In the genomic region with DNA sequence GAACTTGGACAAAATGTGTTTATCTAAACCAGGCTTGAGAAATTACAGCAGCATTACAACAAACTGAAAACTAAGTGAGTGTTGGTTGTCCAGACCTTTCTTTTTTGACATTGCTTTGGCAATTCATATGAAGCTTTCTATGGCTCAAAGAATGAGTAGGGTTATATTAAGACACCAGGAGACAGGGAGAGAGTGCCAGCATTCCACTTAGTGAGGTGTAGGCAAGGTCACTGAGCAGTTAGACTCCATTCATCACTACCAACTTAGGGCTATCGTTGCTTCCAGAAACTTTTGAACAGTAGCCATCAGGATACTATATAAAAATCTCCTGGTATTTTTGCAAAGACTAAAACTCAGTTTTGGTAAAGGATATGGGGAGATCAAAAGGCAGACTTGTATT, we compare ENCODE assay signal across 25 mouse cellular contexts. TPM values are rescaled to one million over a fixed set of nuclear protein-coding genes. Genes with fewer than 3 reads are reported as not detected.
DNase-seq lines count a peak whose midpoint lies in the region; ATAC-seq and TF ChIP-seq lines count a peak whose summit lies in the region.
"Had no signal": no experiment of that assay in that cellular context is flagged by ENCODE, and none has a peak within 500 bp of the region (broad histone marks: within the 10 kb centered on the region; RNA-seq: fewer than 3 reads in every experiment).

No protein-coding gene starts in this region.

- no peaks in the 10 kb centered on the region for H3K79me2 ChIP-seq in heart, adult 2 months (replicated peaks; ENCODE audit: control insufficient read depth, insufficient read depth, low read length)

- no peak for TF ChIP-seq EP300 in heart, adult 2 months (IDR thresholded peaks at IDR 0.05; ENCODE audit: insufficient read depth, low read depth, low read length)

- TF ChIP-seq POLR2A in heart, adult 2 months (IDR thresholded peaks at IDR 0.05; ENCODE audit: insufficient read depth, low read depth, low read length), result no peak
- TF ChIP-seq POLR2A in testis, adult 2 months (IDR thresholded peaks at IDR 0.05; ENCODE audit: control insufficient read depth, low read depth, low read length), result no peak

- H3K27ac ChIP-seq in heart, adult 2 months, result peak overlapping the region; percentile 44
- H3K27ac ChIP-seq in heart, embryonic 12.5 days (ENCODE audit: poor library complexity, severe bottlenecking), result no peak overlapping the region
- no peak overlapping the region for H3K27ac ChIP-seq in testis, adult 2 months (ENCODE audit: control insufficient read depth, insufficient read depth, low read depth, low read length)
- H3K27ac ChIP-seq: embryonic facial prominence, embryonic 10.5 days; embryonic facial prominence, embryonic 12.5 days; forebrain, embryonic 13.5 days; forebrain, embryonic 15.5 days had no signal

- ATAC-seq in heart, embryonic 12.5 days (ENCODE audit: insufficient number of reproducible peaks, low FRiP score), result no peak
- ATAC-seq: activated CD4-positive, CD25-positive, alpha-beta regulatory T cell, adult 4 months; CD4-positive, CD25-positive, alpha-beta regulatory T cell, adult 4 months; forebrain, embryonic 13.5 days; forebrain, embryonic 15.5 days; Patski had no signal

- H3K4me2 ChIP-seq in heart, embryonic 12.5 days, result no peak overlapping the region
- H3K4me2 ChIP-seq: embryonic facial prominence, embryonic 12.5 days; forebrain, embryonic 13.5 days; forebrain, embryonic 15.5 days had no signal

- no peaks in the 10 kb centered on the region for H3K36me3 ChIP-seq in heart, adult 2 months (ENCODE audit: control insufficient read depth, insufficient read depth, low read length)
- H3K36me3 ChIP-seq in heart, embryonic 12.5 days, result peaks cover 4% of the 10 kb centered on the region; the same call in 1 of the 2 replicates
- no peaks in the 10 kb centered on the region; the same call in 1 of the 2 replicates for H3K36me3 ChIP-seq in testis, adult 2 months (ENCODE audit: control insufficient read depth, insufficient read depth, low read length)
- H3K36me3 ChIP-seq: embryonic facial prominence, embryonic 12.5 days; forebrain, embryonic 15.5 days had no signal

- no peak overlapping the region for H3K4me3 ChIP-seq in heart, adult 2 months
- no peak overlapping the region for H3K4me3 ChIP-seq in heart, embryonic 12.5 days
- H3K4me3 ChIP-seq in testis, adult 2 months (ENCODE audit: control insufficient read depth, low read depth, low read length), result peak overlapping the region; percentile 28; the same call in 1 of the 2 replicates
- H3K4me3 ChIP-seq: embryonic facial prominence, embryonic 10.5 days; embryonic facial prominence, embryonic 12.5 days; forebrain, embryonic 13.5 days; forebrain, embryonic 15.5 days had no signal

- H3K9me3 ChIP-seq in heart, embryonic 12.5 days (replicated peaks), result no peaks in the 10 kb centered on the region
- H3K9me3 ChIP-seq: embryonic facial prominence, embryonic 10.5 days; embryonic facial prominence, embryonic 12.5 days; forebrain, embryonic 13.5 days; forebrain, embryonic 15.5 days had no signal

- no peaks in the 10 kb centered on the region; the same call in none of the 2 replicates for H3K4me1 ChIP-seq in heart, adult 2 months (ENCODE audit: control insufficient read depth, insufficient read depth, low read length)
- H3K4me1 ChIP-seq in heart, embryonic 12.5 days (replicated peaks), result no peaks in the 10 kb centered on the region
- H3K4me1 ChIP-seq in testis, adult 2 months (ENCODE audit: control insufficient read depth, insufficient read depth, low read length), result no peaks in the 10 kb centered on the region; the same call in 1 of the 2 replicates
- H3K4me1 ChIP-seq: embryonic facial prominence, embryonic 12.5 days had no signal

- no peaks in the 10 kb centered on the region for H3K27me3 ChIP-seq in heart, adult 2 months (ENCODE audit: control insufficient read depth, insufficient read depth, low read length)
- H3K27me3 ChIP-seq in heart, embryonic 12.5 days (replicated peaks), result no peaks in the 10 kb centered on the region
- H3K27me3 ChIP-seq in testis, adult 2 months (ENCODE audit: control insufficient read depth, insufficient read depth, low read length), result no peaks in the 10 kb centered on the region
- H3K27me3 ChIP-seq: embryonic facial prominence, embryonic 12.5 days; forebrain, embryonic 13.5 days; forebrain, embryonic 15.5 days; Patski had no signal

- DNase-seq in cerebellum, adult 9-10 months, result peak; percentile 25
- DNase-seq in cerebellum, postnatal 25 days, result no peak
- peak in 1 of 2 experiments; percentile 14 for DNase-seq in heart, adult 2 months
- DNase-seq in heart, adult 11 months, result no peak
- DNase-seq in heart, adult 9 months (ENCODE audit: low spot score in 2 of 2), result peak; percentile 25 to 53
- no peak for DNase-seq in testis, postnatal 10 days (ENCODE audit: low spot score)
- DNase-seq: adrenal gland, adult 8-10 months; adrenal gland, postnatal 14 days; adrenal gland, postnatal 36 days; B cell, adult 2 months; cerebellum, adult 11-12 months; cerebellum, adult 2 months; cerebellum, adult 9-11 months; cerebellum, postnatal 14 days had no signal

- WGBS in heart, adult 2 months, result 62% methylated on average over 1 of the region's 1 CpGs
- WGBS in heart, embryonic 12.5 days, result 69% methylated on average over 1 of the region's 1 CpGs

- intact Hi-C loops in heart, adult 2 months (cut with DNase I), result loop anchor here (10.0 kb wide), 1 partner anchor 273 kb away; no protein-coding TSS in a partner anchor

- no peak for TF ChIP-seq CTCF in heart, adult 2 months (IDR thresholded peaks at IDR 0.05)
- TF ChIP-seq CTCF in testis, adult 2 months (IDR thresholded peaks at IDR 0.05; ENCODE audit: control insufficient read depth, insufficient read depth, insufficient replicate concordance, low read depth, low read length), result no peak

- H3K9ac ChIP-seq in heart, adult 2 months (ENCODE audit: low read depth, low read length), result no peak overlapping the region
- no peak overlapping the region for H3K9ac ChIP-seq in heart, embryonic 12.5 days
- H3K9ac ChIP-seq: embryonic facial prominence, embryonic 12.5 days; forebrain, embryonic 13.5 days; forebrain, embryonic 15.5 days had no signal

RNA-seq across cellular contexts. Expression of a gene that starts 1.9 kb away (rescaled TPM):
- 10 to 100 TPM; 21.9 to 24.5 TPM for total RNA-seq in heart, adult 2 months (2021)
- 9.7 and 17.7 TPM in 2 replicates for polyA plus RNA-seq in heart, adult 2 months (2012; rRNA removed)
- polyA plus RNA-seq in heart, embryonic 12.5 days (2016; fragmentation: Nextera tagmentation; extraction: Ambion mirVana), result 48.0 and 50.6 TPM in 2 replicates
- 21.3 and 25.5 TPM in 2 replicates for polyA plus RNA-seq in testis, adult 2 months (2012; rRNA removed)

RNA-seq across cellular contexts. Expression of a gene that starts 30.5 kb away (rescaled TPM):
- under 1 TPM; 0.16 to 0.34 TPM for total RNA-seq in heart, adult 2 months (2021)
- 0.29 and 0.70 TPM in 2 replicates for polyA plus RNA-seq in heart, adult 2 months (2012; rRNA removed)
- 0.17 and 0.23 TPM in 2 replicates for polyA plus RNA-seq in heart, embryonic 12.5 days (2016; fragmentation: Nextera tagmentation; extraction: Ambion mirVana)
- 76.5 and 90.8 TPM in 2 replicates for polyA plus RNA-seq in testis, adult 2 months (2012; rRNA removed)
- polyA plus RNA-seq: G1E had no signal

RNA-seq across cellular contexts. Expression of a gene that starts 57.4 kb away (rescaled TPM):
- total RNA-seq in heart, adult 2 months (2021), result 1 to 10 TPM; 6.5 to 7.4 TPM
- polyA plus RNA-seq in heart, adult 2 months (2012; rRNA removed), result 4.0 and 5.9 TPM in 2 replicates
- polyA plus RNA-seq in heart, embryonic 12.5 days (2016; fragmentation: Nextera tagmentation; extraction: Ambion mirVana), result 5.4 and 6.0 TPM in 2 replicates
- 0.19 and 0.28 TPM in 2 replicates for polyA plus RNA-seq in testis, adult 2 months (2012; rRNA removed)
- total RNA-seq: CH12.LX had no signal
- polyA plus RNA-seq: G1E had no signal

Comparison
In these comparisons a context has a peak if more than half of its experiments do, and no peak if none do; other contexts are left out.
1. DNase-seq: peak in cerebellum, adult 9-10 months (single experiment) and heart, adult 9 months (2 of 2); none in cerebellum, postnatal 25 days (0 of 2), heart, adult 11 months (single experiment) and testis, postnatal 10 days (single experiment).
2. RNA of a gene that starts 30.5 kb away (polyA plus RNA-seq): 76.5 to 90.8 TPM in testis, adult 2 months; 0.29 to 0.70 TPM in heart, adult 2 months and 0.17 to 0.23 TPM in heart, embryonic 12.5 days; every median in the first group is over 10 times any median in the second.